Mouse (Mus musculus) layer of hippocampus, adult 9-11 months (tissue): ENCODE data around the gene Hoxa6.
A peak's percentile ranks its signal among the peaks of the same experiment; 100 is the strongest.

Experiments used
- DNase-seq: peaks from one replicate; pipeline ENCODE4 v3.0.0; 2022

The Hoxa6 gene

DNA sequence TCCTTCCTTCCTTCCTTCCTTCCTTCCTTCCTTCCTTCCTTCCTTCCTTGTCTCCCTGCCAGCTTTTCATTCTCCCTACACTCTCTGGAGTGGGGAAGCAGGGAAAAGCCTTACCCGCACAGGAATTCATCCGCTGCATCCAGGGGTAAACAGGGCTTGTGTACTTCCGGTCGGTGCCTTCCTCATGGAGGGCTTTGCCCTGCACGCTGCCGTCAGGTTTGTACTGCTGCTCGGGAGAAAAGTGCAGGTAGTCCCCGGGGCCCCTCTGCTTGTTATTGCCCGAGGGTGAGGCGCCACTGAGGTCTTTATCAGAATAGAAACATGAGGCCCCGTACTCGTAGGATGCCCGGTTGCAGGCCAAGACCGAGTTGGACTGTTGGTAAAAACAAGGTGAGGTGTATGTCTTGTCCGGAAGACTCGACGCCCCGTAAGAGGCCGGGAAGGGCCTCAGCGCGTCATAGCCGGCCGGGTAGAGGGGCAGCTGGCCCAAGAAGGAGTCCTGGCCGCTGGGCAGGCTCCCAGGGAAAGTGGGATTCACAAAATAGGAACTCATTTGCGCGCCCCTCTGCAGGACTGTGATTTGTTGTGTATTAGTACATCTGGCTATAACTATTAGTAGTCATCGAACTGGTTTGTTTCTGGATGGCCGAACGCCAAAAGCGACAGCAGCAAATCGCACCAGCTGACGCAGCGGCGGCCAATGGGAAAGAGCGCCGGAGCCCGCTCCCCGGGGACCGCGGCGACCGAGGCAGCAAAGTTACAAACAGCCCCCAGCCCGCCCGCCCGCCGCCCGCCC is at the start of gene Hoxa6:
TSS of gene Hoxa6 (minus strand) at position 651 of the 796 bp plus-strand sequence.
- DNase-seq, result no peak

DNA sequence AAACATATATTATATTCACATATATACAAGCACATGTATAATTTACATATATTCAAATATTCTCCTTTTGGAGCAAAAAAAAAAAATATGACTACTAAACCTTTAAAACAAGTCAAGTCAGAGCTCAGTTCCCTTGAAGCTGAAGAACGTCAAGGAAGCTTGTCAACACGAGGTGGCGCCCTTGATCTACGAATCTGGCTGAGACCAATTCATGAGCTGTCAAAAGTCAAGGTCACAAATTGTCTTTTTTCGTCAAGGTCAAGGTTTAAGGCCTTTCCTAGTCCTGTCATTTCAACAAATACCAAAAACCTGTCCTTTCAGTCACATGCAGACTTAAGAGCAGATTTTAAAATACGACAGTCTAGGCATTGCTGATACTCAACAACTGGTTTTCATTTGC is 48.4 kb upstream of the Hoxa6 start:
- DNase-seq, result peak; percentile 50

DNA sequence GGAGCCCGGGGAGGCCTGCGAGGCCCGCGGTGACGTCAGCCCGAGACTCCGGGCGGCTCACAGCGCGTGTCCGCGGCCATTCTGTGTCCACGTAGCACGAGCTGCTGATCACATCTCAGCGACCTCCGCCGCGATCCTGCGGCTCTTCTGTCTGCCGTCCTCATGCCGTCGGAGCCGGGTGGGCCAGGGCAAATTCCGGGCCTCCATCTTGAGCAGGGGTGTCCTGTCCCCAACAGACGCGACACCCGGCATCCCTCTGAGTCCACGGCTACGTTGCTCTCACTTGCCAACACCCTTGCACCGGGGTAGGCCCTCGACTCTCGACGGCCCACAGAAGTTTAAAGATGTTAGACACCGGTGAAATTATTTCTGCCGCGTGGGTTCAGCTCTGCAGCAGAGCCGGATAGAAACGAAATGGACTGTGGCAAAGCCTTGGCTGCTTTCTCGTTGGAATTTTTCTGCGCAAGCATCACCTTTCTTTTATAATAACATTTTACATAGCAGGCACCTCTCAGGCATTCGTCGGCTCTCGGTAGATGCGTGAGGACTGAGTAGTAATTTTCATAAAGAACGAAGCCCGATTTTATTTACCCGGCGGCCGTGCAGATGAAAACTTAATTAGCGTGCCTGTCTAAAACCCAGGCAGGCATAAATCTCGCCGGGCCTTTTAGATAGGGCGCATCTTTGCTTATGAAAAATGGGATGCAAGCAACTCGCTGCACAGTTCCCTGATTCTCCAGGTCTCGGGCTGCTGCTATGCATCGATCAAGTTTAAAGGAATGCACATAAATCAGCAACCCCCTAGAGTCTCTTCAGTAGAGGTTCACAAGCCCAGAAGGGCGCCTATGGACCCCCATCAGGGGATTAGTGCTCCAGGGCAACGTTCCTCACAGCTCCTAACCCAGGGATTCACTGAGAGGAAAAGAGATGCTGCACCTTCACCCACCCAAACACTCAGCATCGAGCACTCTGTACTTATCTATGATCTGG is 45.3 kb upstream of the Hoxa6 start:
- DNase-seq, result no peak

- DNase-seq, result no peak
Measured at GRCm38 (mm10) chr6:52252775-52253376, 44.4 kb upstream of the Hoxa6 start.

- no peak for DNase-seq
Measured at GRCm38 (mm10) chr6:52252016-52252774, 43.7 kb upstream of the Hoxa6 start.

DNA sequence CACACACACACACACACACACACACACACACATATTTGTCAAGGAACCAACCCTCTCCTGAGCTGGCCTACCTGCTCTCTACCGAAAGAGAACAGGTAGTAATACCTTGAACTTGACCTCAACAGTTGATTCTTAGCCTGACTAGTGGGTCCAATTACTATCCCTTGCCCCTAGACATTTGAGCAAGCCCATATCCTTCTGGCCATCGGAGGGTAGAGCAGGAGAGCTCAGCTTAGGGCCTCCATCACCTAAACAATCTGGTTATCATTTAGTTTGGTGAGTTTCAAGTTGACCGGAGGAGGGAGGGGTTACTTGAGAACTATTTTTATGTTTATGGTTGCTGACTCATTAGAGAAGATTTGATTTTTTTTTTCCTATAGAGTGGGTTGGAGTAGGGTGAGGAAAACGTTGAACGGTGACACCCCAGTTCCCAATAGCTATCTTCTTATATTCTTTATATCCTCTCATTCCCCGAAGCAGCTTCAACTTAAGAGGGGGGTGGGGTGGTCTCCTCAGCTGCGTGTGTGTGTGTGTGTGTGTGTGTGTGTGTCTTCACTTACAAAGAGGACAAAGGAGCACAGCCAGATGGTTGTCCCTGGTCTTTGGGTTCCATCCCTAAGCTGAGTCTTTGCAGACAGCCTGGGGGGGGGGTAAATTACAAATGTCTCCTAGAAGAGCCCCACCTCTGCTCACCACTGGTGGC is 42.8 kb upstream of the Hoxa6 start:
- DNase-seq, result no peak

DNA sequence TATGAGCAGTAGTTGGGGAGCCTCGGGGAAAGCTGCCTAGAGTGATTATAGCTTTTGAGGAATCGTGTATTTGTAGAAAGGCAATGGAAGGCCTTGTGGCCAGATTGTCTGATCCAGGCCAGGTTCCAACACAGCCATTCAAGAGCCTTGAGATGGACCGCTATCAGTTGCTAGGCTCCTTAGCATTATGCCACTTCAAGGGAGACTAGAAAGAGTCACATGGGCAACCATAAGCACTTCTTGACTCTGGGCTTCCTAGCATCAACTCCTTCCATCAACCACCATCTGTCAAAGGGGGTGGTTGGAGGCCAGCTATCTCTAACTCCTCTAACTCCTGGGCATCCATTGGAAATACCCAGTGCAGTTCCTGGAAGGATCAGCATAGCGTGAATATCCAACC is 41.3 kb upstream of the Hoxa6 start:
- no peak for DNase-seq

DNA sequence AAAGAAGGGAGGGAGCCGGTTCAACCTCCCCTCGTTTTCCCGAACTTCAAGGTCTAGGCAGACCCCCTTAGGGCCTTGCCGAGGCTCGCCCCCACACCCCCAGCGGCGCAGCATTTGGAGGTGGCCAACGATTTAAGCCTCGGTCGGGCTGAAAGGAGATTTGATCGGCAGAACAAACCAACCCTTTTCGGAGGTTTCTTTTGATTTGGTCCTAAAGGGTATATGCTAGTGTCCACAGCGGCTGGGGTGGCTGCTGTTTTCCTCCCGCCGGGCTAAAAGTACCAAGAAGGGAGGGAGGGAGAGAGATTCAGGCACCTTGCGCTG is 40.9 kb upstream of the Hoxa6 start:
- DNase-seq, result no peak

DNA sequence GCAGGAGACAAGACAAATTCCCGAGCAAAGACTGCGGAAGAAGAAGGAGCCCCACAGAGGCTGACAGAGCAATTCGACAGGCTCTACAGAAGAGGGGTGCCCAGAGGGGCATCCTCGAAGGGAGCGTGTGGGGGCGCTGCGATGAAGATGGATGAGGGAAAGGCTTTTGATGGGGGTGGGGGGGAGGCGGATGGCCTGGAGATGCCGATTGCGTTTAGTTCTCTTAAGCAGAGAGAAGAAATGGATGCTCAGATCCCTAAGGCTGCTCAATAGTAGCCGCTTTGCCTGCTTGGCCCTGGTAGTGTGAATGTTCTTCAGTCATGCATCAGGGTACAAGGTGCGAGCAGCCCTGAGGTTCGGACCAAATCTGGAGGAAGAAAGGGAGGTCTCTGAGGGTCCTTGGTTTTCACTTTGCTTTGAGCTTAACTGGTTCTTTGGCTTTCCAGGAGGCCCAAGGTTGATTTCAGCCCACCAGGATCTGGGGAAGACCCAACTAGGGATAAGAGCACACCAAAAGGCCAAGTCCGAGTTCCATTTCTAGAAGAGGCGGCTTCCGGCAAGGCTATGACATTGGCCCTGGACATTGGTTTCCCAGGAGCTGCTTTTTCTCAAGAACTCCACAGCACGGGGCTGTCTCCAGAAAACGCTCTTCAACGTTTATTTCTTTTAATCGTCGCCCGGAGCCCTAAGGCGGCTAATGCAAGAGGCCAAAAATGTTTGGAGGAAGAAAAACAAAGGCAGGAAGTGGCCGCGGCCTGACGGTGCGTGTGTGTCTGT is 40.3 kb upstream of the Hoxa6 start:
- DNase-seq, result no peak

GRCm38 (mm10) chr6:52247766-52248637 is 39.5 kb upstream of the Hoxa6 start:
- DNase-seq, result no peak

DNA sequence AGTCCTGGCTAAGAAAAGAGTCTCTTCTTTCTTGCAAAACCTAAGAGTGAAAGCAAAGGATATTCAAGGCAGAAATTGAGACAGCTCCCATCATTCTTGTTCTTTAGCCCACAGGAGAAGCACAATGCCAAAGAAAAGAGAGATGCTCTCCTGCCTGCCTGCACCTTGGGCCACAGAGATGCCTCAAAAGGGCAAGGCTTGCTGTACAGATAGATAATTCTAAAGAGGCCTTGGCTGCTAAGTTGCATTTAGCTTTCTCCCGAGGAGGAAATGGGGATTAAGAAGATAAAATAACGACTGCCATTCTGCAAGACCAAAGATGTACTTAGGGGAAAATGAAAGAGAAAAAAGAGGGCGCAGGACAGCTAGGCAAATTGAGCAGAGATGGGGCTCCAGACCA is 38.4 kb upstream of the Hoxa6 start:
- DNase-seq, result no peak

DNA sequence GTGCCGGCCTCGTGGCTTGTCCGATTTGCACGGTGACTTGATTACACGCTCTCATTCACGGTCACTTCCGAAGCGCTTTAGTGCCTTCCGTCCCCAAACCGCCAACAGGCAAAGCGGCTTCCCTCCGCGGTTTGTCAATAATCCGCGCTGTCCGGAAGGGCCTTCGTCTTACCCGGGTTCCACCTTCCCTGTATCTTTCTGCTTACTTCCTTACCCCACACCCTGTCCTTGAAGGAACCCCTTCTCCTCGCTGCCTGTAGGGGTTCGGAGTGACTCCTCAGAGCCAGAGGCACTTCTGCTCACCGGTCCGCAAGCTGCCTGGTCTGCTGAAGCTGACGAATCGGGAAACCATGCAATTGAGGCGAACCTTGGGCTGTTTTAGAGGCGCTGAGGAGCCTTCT is 37.9 kb upstream of the Hoxa6 start:
- no peak for DNase-seq

- no peak for DNase-seq
Measured at GRCm38 (mm10) chr6:52245757-52246142, 37.2 kb upstream of the Hoxa6 start, which contains the start of gene Hoxa11. Gene Hoxa11 (minus strand): TSS chr6:52245810.

DNA sequence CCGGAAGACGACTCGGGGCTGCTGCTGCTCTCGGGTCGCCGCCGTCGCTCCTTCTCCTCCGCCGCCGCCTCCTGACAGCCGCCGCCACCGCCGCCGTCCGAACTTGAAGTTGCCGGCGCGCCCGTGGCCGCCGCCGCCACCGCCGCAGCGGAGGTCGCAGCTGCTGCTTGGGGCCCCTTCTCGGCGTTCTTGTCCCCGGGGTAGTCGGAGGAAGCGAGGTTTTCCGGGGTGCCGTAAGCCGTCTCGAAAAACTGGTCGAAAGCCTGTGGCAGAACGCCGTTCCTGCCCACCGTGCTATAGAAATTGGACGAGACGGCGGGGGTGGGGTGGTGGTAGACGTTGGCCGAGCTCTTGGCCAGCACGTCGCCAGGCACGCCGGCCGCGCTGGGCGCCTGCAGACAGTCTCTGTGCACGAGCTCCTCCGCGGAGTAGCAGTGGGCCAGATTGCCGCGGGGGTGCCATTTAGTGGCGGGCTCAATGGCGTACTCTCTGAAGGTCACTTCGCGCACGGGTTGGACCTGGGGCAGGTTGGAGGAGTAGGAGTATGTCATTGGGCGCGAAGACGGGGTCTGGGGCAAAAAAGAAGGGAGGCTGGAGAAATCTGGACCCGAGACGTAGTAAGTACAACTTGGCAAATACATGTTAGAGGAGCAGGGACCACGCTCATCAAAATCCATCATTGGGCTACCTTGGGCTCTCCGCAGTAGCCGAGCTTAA is 36.7 kb upstream of the Hoxa6 start:
- DNase-seq, result no peak

GRCm38 (mm10) chr6:52244471-52245039 is 36.0 kb upstream of the Hoxa6 start:
- DNase-seq, result no peak

DNA sequence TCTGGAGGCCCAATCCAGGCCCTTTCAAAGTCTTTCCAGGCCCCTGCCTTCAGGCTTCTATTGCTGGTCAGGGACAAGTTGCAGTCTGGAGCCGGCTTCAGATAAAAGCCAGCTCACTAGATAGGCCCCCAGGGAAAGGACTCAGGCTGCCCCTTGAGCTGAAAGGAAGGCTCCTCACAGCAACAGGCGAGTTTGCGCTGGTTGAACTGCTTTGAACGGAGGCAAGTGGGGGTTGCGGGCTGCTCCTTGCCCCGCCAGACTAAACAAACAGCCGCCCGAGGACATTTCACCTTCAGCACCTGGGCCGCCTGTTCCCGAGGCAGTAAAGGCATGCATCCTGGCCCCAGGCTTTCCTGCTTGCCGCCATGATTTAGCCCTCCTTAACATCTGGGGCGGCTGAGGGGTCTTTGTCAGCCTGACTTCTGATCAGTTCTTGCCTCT is 35.2 kb upstream of the Hoxa6 start:
- no peak for DNase-seq

GRCm38 (mm10) chr6:52242801-52243332 is 34.3 kb upstream of the Hoxa6 start:
- no peak for DNase-seq

- DNase-seq, result no peak
Measured at GRCm38 (mm10) chr6:52241001-52241621, 32.6 kb upstream of the Hoxa6 start.
